Mouse (Mus musculus): Measurements from ENCODE around the gene Shisa6. TPM values are rescaled to one million over a fixed set of nuclear protein-coding genes. Genes with fewer than 3 reads are reported as not detected.

The Shisa6 gene
- total RNA-seq (2021), result 1 to 10 TPM; 1.3 to 1.5 TPM

DNA sequence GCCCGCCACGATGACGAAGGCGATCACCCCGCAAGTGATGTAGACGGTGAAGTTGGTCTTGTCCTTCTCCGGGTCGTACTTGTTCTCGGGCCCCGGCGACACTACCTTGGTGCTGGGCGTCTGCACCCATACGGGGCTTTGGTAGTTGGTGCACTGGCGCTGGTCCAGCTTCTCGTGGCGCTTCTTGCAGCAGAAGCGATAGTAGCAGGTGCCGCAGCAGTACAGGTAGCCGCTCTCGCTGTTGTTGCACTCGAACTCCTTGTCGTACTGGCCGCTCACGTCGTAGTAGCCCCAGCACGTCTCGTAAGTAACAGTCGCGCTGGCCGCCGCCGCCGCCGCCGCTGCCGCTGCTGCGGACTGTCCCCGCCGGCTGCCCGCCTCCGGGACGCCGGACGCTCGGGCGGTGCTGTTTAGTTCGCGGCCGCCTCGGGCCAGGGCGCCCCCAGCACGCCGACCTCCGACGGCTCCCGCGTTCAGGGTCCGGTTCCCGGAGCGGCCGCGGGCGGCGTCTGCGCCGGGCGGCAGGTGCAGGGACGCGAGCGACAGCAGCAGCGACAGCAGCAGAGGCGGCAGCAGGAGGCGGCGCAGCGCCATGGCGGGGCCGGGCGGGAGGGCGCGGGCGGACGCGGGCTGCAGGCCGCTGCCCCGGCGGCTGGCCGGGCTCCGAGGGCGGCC lies at the start of gene Shisa6:
Gene Shisa6, minus strand, starts transcription at position 594 of the 675 bp plus-strand sequence.
- peak; percentile 6 for DNase-seq

DNA sequence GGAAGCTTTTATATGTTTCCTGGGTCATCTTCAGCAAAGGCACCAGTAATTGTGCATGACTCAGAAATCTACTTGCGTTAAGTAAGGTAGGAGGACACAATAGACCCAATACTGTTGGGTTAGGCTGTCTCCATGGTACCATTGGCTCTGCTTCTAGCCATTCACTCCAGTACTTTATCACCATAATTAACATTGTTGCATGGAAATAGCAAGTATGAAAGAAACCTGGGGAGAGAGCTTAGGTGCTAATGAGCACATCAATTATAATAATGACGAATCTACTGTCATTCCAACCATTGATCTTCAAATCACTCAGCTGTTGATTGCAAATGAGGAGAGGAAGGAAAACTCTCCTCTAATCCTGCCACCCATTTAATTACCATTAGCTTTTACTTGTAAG lies 48.1 kb upstream of the Shisa6 start:
- no peak for DNase-seq

GRCm38 (mm10) chr11:66569045-66569444 lies 43.3 kb upstream of the Shisa6 start:
- DNase-seq, result no peak

- DNase-seq, result no peak
Observed at GRCm38 (mm10) chr11:66568386-66568791, 42.6 kb upstream of the Shisa6 start.

- no peak for DNase-seq
Observed at GRCm38 (mm10) chr11:66567382-66567781, 41.6 kb upstream of the Shisa6 start.

- no peak for DNase-seq
Observed at GRCm38 (mm10) chr11:66562274-66562673, 36.5 kb upstream of the Shisa6 start.

DNA sequence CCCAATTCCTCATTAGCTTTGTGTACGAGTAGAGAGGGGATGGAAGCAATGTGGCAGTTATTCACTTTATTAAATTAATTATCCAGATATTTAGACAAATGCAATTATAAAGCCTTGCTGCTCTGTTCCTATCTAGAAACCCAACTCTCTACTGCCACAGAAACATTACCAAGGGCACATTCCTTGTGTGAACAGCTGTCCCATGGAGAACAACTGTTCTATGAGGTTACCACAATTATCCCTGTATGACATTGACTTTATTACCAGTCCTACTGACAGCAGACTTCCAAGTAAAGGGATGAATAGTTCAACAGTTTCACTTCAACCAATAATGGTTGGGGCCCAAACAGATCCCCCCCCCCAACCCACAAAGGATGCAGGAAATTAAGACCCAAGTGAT lies 12.1 kb upstream of the Shisa6 start:
- DNase-seq, result no peak

GRCm38 (mm10) chr11:66535866-66536265 lies 10.1 kb upstream of the Shisa6 start:
- no peak for DNase-seq

- no peak for DNase-seq
Observed at GRCm38 (mm10) chr11:66535156-66535555, 9.4 kb upstream of the Shisa6 start.

DNA sequence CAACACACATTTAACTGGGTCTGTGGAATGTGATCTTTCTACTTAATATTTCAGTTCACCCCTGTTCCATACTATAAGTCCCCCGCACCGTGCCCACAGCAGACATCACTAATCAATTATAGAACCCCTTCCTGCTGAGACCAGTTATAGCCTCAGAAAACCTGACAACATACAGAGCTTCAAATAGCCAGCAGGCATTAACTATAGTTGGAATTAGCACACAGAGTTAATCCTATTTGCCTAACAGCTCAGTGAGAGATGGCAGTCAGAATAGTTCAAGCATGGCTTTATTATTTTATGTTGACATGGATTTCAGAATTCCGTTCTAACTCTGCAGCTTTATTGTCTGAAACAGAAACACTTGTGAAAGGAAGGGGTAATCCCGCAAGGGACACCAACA lies 8.5 kb upstream of the Shisa6 start:
- DNase-seq, result no peak

DNA sequence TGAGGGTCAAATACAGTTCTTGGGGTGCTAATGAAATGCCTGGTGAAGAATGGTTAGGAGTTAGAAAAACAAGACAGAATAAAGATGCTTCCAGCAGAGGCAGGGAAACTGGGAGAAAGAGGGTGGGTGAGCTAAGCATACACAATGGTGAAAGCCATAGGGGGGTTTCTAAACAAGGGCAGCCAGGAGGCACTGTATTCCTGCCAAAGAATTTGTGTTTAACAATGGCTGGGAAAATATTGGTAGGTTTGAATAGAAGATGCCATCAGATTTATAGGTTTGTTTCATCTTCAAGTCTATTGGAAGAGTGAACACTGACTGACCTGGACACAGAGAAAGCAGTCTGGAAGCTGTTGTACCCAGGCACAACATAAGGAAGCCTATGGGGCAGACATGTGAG lies 2.4 kb upstream of the Shisa6 start:
- DNase-seq, result no peak

DNA sequence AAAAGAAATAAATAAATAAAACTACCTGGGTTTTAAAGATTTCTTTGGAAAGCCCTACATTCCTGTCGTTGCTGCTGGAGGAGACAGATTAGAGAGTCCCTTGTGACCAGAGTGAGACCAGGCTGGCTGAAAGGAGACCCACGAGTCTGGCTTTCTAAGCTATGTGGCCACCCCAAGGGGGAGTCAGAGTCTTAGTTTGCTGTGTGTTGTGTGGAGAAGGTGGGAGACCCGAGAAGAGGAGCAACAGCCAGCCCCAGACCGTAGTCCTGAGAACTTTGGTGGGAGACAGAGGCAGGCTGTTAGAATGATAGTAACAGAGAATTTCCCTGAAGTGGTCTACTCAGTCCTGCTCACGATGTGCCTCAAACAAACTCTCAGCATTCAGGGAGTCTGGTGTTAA lies 1.6 kb upstream of the Shisa6 start:
- no peak for DNase-seq

DNA sequence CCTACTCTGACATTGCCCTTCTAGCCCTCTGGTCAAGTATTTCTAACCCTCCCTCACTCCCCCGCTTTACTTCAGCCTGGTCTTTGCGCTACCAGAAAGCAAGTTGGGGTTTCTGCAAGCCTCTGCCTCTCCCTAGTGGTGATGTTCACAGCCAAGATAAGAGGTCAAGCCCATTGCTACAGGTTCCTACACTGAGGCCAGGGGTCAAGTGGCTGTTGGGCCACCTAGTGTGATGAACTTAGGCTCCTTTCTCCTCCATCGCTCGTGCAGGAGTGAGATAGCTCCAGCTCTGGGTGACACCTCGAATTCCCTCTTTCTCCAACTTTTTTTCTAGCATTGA lies 1.2 kb upstream of the Shisa6 start:
- DNase-seq, result no peak

- peak; percentile 16 for DNase-seq
Observed at GRCm38 (mm10) chr11:66526046-66526980, 549 bp upstream of the Shisa6 start.

GRCm38 (mm10) chr11:66524251-66524650 lies 1.5 kb downstream of the Shisa6 start:
- DNase-seq, result no peak

- DNase-seq, result no peak
Observed at GRCm38 (mm10) chr11:66522376-66522775, 3.4 kb downstream of the Shisa6 start.

DNA sequence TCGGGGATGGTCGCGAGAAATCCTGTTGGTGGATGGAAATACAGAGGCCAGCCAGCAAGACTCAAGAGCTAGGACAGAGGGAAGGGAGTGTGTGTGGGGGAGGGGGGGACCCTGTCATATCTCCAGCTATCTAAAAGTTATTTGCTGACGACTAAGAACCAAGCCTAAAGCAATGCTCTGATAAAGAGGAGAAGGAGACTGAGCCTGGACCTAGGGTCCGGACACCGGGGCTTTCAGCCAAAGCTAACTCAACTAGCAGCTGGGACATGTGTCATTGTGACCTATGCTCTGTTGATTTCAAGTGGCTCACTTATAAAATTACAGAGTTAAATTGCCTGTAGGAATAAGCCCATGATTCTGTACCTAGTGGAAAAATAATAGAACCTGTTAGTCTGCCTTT lies 6.4 kb downstream of the Shisa6 start:
- DNase-seq, result no peak

- DNase-seq, result no peak
Observed at GRCm38 (mm10) chr11:66514346-66514745, 11.4 kb downstream of the Shisa6 start.

GRCm38 (mm10) chr11:66500951-66501350 lies 24.8 kb downstream of the Shisa6 start:
- no peak for DNase-seq

DNA sequence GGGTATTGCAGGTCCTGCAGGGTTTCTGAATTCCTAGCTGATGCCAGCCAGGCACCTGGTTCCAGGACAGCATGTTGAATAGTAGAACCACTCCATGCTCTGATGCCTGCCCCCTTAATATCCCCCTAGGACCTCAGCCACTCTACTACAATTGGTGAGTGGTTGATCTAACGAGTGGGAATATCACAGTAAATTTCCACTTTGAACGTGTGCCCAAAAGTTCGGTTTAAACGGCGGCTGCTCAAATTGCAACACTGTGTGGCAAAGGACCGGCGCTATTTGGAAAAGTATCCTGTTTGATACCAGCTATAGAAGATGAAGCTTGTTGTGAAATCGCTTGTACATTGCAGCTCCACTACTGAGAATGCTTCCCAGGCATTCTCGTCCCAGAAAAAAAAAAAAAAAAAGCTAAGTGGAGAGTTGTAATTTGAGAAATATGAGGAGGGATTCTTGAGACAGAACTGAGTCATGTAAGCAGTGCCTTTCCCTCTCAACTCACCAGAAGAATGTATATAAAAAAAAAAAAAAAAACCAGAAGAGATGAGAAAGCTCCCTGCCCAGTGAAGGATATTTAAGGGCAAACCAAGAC lies 26.8 kb downstream of the Shisa6 start:
- DNase-seq, result no peak

DNA sequence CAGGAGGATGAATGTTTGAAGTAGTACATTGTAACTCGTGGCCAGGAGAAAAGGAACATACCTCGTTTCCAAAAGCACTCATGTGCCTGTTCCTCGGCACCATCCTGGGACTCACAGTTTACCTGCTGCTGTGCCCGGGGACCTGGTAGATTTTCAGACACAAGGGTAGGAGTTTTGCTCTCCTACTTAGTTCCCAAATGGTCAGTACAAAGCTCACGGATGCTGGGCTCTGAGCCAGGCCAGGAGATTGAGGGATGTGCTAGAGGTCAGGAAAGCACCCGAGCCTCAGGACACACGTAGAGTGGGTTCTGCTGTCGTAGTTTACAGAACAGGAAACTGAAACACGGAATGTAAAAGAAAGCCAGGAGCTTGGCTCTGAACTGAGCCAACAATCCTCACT lies 29.5 kb downstream of the Shisa6 start:
- DNase-seq, result no peak

- DNase-seq, result no peak
Observed at GRCm38 (mm10) chr11:66494391-66494790, 31.4 kb downstream of the Shisa6 start.

DNA sequence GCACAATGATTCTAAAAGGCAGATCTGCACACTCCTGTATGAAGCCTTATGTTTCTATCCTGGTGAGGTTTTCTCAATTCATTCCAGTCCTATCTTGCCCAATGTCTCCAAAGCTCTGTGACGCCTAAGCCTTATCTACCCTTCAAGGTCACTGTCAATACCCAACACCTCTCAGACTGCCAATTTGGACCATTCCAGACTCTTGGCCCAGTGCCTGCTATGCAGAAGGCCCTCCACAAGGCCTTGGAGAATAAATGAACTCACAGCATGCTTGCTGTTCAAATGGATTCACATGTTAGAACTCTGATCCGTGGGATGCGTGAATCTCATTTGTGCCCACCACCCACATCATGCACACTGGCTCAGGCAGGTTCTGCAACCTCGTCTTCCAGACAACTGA lies 38.0 kb downstream of the Shisa6 start:
- peak; percentile 79 for DNase-seq

- DNase-seq, result no peak
Observed at GRCm38 (mm10) chr11:66482501-66482900, 43.3 kb downstream of the Shisa6 start.
